Mouse (Mus musculus): ENCODE data around the gene Babam2.

GRCm38 (mm10) chr5:32133549-32134004 is 436.1 kb downstream of the Babam2 start:
- TF ChIP-seq CTCF (IDR thresholded peaks at IDR 0.05; ENCODE audit: low read depth), result no peak
- peak; percentile 42; the same call in 1 of the 2 replicates for TF ChIP-seq EP300 (IDR thresholded peaks at IDR 0.05; ENCODE audit: low read depth)
